Mouse (Mus musculus) neutrophil, adult 5-6 weeks (primary cell): ENCODE data around the gene Ostf1. TPM values are rescaled to one million over a fixed set of nuclear protein-coding genes. Genes with fewer than 3 reads are reported as not detected.

Experiments
- ATAC-seq: fragments of 151-379, 151-347 bp; 2 replicates; pipeline ENCODE4 v1.8.0; 2017; ENCODE audit warnings: mild to moderate bottlenecking, moderate TSS enrichment; ENCODE audit not compliant: insufficient number of reproducible peaks, poor library complexity, low FRiP score, severe bottlenecking; ENCODE audit errors: extremely low read depth
- total RNA-seq: library from RNA; stranded (forward); fragments of 200-1000 nt; gene quantifications from 2 replicates; pipeline ENCODE4 v1.2.3, GENCODE M21; 2017

The Ostf1 gene
- total RNA-seq, 1 experiment from 2014 or later, result 401 TPM

GRCm38 (mm10) chr19:18582226-18582625 lies 49.4 kb downstream of the Ostf1 start:
- ATAC-seq, result no peak

GRCm38 (mm10) chr19:18581046-18581445 lies 50.6 kb downstream of the Ostf1 start:
- ATAC-seq, result no peak

GRCm38 (mm10) chr19:18579012-18579358 lies 52.6 kb downstream of the Ostf1 start:
- no peak for ATAC-seq

GRCm38 (mm10) chr19:18578216-18579011 lies 53.2 kb downstream of the Ostf1 start:
- no peak for ATAC-seq

- ATAC-seq, result 0 out of 2 replicates have a peak, but pooled peaks have one; percentile 11
These were observed 54.3 kb downstream of the Ostf1 start for GRCm38 (mm10) chr19:18577348-18577747.

- ATAC-seq, result no peak
These were observed 55.7 kb downstream of the Ostf1 start for GRCm38 (mm10) chr19:18575891-18576290.

- peak; percentile 71 for ATAC-seq
These were observed 57.7 kb downstream of the Ostf1 start for GRCm38 (mm10) chr19:18573907-18574306.

GRCm38 (mm10) chr19:18573443-18573842 lies 58.2 kb downstream of the Ostf1 start:
- ATAC-seq, result no peak

GRCm38 (mm10) chr19:18569496-18569895 lies 62.1 kb downstream of the Ostf1 start:
- no peak for ATAC-seq

GRCm38 (mm10) chr19:18568828-18569430 lies 62.7 kb downstream of the Ostf1 start:
- no peak for ATAC-seq

GRCm38 (mm10) chr19:18567936-18568827 lies 63.4 kb downstream of the Ostf1 start:
- ATAC-seq, result peak; percentile 61

- ATAC-seq, result peak; percentile 33; the same call in 1 of the 2 replicates
These were observed 64.1 kb downstream of the Ostf1 start for GRCm38 (mm10) chr19:18567501-18567900.

- ATAC-seq, result no peak
These were observed 73.9 kb downstream of the Ostf1 start for GRCm38 (mm10) chr19:18557708-18558107.

- no peak for ATAC-seq
These were observed 76.0 kb downstream of the Ostf1 start for GRCm38 (mm10) chr19:18555645-18556044.

- 0 out of 2 replicates have a peak, but pooled peaks have one; percentile 39 for ATAC-seq
These were observed 83.0 kb downstream of the Ostf1 start for GRCm38 (mm10) chr19:18548668-18549067.

Other genes with a start within 250 kb of the Ostf1 start
- gene Nmrk1, start 127 bp upstream of the Ostf1 start, total RNA-seq, result 15.2 and 16.5 TPM in 2 replicates
- gene Carnmt1, start 38.9 kb upstream of the Ostf1 start, total RNA-seq, result 9.1 and 9.4 TPM in 2 replicates
- 9.3 and 12.6 TPM in 2 replicates for gene D030056L22Rik, start 81.4 kb upstream of the Ostf1 start, total RNA-seq
- gene Trpm6, start 118.2 kb upstream of the Ostf1 start, total RNA-seq, result not detected in 2 replicates